Mouse (Mus musculus) liver, postnatal 0 days (tissue): ENCODE results near the gene Yif1b.

Experiments used
- CTCF ChIP-seq: sonication (generic); IDR thresholded peaks from 2 replicates; pipeline ENCODE4 v1.5.1; 2016; ENCODE audit warnings: antibody characterized with exemption, low read depth
- EP300 ChIP-seq: IDR thresholded peaks from 2 replicates; pipeline ENCODE4 v1.6.1; 2016; ENCODE audit warnings: antibody characterized with exemption, low read depth, mild to moderate bottlenecking

- no peak for TF ChIP-seq CTCF
- TF ChIP-seq EP300: no peak
Observed at GRCm38 (mm10) chr7:29246015-29246414, 7.9 kb downstream of the Yif1b start.
